Mouse (Mus musculus) cerebellum, adult 8-10 months (tissue): ENCODE measurements around the gene Atf7ip.
"Not testable (repeated sequence)": the region's sequence is repeated elsewhere in the genome, so short reads cannot be mapped to it uniquely, and the experiment has no call there.

ENCODE experiments used
- DNase-seq: peaks from one replicate; pipeline ENCODE4 v3.0.0; 2022

Atf7ip gene

GRCm38 (mm10) chr6:136505867-136506266 lies at the start of gene Atf7ip:
Gene Atf7ip, plus strand, starts transcription at chr6:136506167.
- DNase-seq, result not testable (repeated sequence)

DNA sequence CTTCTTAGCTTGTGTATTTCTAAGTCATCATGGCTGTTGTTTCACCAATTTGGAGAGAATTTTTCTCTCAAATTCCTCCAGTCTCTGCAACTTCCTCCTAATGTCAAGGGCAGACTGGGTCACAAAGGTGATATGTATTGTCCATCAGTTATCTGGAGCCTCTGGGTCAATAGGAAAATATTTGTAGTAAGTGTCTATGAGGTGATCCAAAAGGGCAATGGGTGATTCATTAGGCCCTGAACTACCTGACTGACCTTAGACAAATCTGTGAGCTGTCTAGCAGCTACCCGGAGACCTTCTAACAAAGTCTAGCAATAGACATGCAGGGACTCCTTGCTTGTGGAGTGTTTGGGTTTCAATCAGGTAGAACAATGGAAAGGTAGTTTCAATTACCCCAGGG lies 49.7 kb upstream of the Atf7ip start:
- DNase-seq, result no peak

GRCm38 (mm10) chr6:136459156-136459555 lies 46.8 kb upstream of the Atf7ip start:
- DNase-seq, result no peak

- DNase-seq, result no peak
Observed at GRCm38 (mm10) chr6:136463491-136463890, 42.5 kb upstream of the Atf7ip start.

GRCm38 (mm10) chr6:136464121-136464621 lies 41.8 kb upstream of the Atf7ip start:
- DNase-seq, result no peak

- no peak for DNase-seq
Observed at GRCm38 (mm10) chr6:136465021-136465420, 40.9 kb upstream of the Atf7ip start.

GRCm38 (mm10) chr6:136465959-136466381 lies 40.0 kb upstream of the Atf7ip start:
- DNase-seq, result peak; percentile 57

DNA sequence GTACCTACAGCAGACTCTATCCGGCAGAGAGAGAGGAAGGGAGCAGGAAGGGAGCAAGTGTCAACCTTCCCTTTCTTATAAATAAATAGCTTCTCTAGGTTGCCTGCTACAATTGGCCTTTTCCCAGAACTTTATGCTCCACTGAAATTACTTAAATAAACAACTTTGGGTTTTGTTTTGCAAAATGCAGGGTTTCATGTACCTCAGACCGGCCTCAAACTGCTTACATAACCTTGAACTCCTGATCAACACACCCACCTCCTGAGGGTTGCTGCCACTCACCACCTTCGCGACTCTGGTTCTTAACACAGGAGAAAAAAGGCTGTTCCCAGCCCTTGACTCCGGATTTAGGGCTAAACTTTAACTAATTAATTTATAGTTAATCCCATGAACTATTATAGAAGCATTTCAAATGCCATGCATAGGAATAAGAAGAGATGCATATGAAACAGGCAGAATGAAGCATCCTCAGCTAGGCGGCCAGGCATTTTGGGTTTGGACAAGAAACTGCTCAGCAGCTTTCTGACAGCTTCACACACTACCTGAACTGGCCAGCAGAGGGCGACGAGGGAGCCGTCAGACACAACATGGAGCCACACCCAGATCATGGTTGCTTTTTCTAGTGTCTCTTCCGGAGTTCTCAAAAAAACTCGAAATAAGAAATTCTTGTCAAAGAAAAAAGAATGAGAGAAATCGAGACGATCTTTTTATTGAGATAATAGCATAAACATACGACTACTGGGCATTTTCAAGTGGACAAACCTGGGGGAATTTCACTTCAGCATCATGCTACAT lies 38.8 kb upstream of the Atf7ip start:
- DNase-seq, result peak; percentile 76

- DNase-seq, result no peak
Observed at GRCm38 (mm10) chr6:136467837-136468236, 38.1 kb upstream of the Atf7ip start.

DNA sequence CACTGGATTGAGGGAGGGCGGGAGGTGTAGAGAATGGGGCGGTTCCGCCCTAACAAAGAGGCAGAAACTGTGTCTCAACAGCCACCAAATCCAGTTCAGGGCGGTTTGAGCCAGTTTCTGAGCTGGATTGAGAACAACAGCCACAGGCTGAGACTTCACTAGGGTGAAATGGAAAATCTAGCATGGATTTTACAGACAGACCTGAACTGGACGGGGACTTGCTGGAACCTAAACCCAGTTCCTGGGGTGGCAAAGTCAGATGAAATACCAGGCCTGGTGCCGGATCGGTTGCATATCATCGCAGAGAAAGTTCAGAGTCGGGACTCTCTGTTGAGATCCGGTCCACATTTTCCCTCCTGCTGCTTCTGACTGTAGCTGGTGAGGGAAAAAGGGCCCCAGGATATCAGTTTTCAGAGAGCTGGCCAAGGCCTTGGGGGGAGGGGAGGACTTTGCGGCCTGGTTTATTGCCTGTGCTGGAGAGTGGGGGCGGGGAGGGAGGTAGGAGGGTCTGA lies 37.5 kb upstream of the Atf7ip start:
- peak; percentile 72 for DNase-seq

- DNase-seq, result no peak
Observed at GRCm38 (mm10) chr6:136468974-136469792, 36.8 kb upstream of the Atf7ip start.

- no peak for DNase-seq
Observed at GRCm38 (mm10) chr6:136469807-136470206, 36.2 kb upstream of the Atf7ip start.

- peak; percentile 78 for DNase-seq
Observed at GRCm38 (mm10) chr6:136470321-136471230, 35.4 kb upstream of the Atf7ip start.

- no peak for DNase-seq
Observed at GRCm38 (mm10) chr6:136471601-136472000, 34.4 kb upstream of the Atf7ip start.

DNA sequence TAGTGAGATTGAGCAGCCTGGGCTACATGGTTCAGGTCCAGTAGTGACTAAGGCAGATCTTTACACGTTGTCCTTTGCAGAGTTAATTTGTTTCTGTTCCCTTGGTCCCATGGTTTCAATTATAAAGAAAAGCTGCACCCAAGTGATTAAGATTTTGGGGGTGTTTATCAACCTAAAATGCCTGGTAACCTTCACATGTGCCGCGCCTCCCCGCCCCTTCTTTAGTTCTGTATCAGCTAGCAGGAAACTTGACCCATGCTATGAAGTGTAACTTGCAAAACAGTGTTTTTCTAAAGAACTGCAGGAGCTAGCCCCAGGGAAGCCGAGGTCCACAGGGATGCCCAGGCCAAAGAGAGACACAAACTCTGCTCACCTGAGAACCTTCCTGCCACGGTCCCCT lies 33.2 kb upstream of the Atf7ip start:
- DNase-seq, result no peak

- DNase-seq, result no peak
Observed at GRCm38 (mm10) chr6:136473472-136474129, 32.4 kb upstream of the Atf7ip start.

DNA sequence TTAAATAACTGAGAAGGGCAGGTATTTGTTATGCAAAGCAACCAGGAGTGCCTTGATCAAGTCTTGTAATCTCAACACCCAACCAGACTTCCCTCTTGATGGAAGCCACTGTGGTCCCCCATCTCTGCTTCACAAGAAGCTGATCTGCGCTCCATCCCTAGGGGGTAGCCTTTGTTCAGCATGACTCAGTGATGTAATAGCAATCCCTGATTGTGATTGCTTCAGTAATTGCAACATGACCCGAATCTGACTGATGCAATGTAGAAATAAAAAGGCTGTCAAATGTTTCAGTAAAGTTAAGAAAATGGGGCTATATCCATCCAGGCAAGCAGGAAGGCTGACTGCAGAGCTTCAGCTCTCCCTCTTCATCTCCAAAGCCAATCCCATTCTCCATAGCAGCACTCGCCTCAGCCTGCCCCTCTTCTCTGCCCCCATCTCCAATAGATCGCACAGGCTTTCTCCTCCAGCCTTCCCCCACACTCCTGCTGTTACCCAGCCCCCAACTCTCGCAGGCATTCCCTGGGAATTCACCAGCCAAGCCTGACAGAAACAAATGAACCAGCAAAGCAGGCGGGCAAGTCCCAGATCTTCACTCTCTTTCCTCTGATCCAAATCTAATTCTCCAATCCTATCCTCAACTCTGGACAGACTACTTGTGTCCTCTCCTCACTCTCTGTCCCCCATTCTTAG lies 30.7 kb upstream of the Atf7ip start:
- DNase-seq, result no peak

- DNase-seq, result no peak
Observed at GRCm38 (mm10) chr6:136477878-136478277, 28.1 kb upstream of the Atf7ip start.

GRCm38 (mm10) chr6:136483531-136483930 lies 22.4 kb upstream of the Atf7ip start:
- DNase-seq, result no peak

DNA sequence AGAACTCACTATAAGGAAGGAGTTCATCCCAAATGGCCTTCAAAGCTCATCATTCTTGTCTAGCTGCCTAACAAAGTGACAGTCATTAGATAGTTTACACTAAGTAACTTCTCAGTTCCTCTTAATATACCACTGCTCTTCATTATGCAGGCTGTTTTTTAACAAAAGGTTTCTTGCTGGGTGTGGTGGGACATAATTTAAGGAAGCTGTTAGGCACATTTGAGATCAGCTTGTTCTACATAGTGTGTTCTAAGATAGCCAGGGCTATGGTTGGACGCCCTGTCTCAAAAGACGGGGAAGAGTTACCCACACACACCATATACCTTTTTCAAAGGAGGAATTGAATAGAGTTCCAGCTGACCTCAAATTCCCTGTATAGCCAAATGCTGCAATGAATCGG lies 21.9 kb upstream of the Atf7ip start:
- no peak for DNase-seq

DNA sequence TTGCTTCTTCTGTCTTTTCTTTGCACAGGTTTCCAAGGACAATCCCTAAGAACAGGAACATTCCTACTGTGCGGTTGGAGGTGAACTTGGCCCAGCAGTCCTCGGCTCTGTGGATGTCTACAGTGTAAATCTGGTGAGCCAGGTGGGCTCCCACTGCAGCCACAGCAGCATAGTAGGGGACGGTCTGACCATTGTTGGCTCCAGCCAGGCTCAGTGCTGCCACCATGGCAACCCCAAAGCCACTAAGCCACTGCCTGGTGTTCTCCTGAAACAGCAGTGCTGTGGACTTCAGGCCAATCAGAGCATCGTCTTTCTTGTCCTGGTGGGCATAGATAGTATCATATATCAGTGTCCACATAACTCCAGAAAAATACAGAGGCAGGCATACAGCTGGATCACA lies 19.8 kb upstream of the Atf7ip start:
- no peak for DNase-seq
